8 mouse cellular contexts compared by ENCODE assay signal in genomic region chr7:127470011-127470715, GRCm38 (mm10). TPM values are rescaled to one million over a fixed set of nuclear protein-coding genes. Genes with fewer than 3 reads are reported as not detected.
DNase-seq lines count a peak whose midpoint lies in the region; ATAC-seq and TF ChIP-seq lines count a peak whose summit lies in the region.

No protein-coding gene starts in this region.

- H3K27me3 ChIP-seq in testis, adult 2 months (ENCODE audit: control insufficient read depth, insufficient read depth, low read length), result no peaks in the 10 kb centered on the region
- H3K27me3 ChIP-seq in embryonic facial prominence, embryonic 13.5 days, result no peaks in the 10 kb centered on the region
- no peaks in the 10 kb centered on the region for H3K27me3 ChIP-seq in hindbrain, embryonic 10.5 days (ENCODE audit: insufficient read depth, poor library complexity, severe bottlenecking)
- H3K27me3 ChIP-seq in liver, adult 2 months (ENCODE audit: control insufficient read depth, insufficient read depth, low read length), result no peaks in the 10 kb centered on the region
- H3K27me3 ChIP-seq in midbrain, postnatal 0 days (ENCODE audit: insufficient read depth, low read length), result no peaks in the 10 kb centered on the region

- no peaks in the 10 kb centered on the region; the same call in 1 of the 2 replicates for H3K36me3 ChIP-seq in testis, adult 2 months (ENCODE audit: control insufficient read depth, insufficient read depth, low read length)
- peaks cover 56% of the 10 kb centered on the region for H3K36me3 ChIP-seq in embryonic facial prominence, embryonic 13.5 days
- peaks cover 70% of the 10 kb centered on the region for H3K36me3 ChIP-seq in hindbrain, embryonic 10.5 days
- peaks cover 22% of the 10 kb centered on the region; the same call in 1 of the 2 replicates for H3K36me3 ChIP-seq in liver, adult 2 months (ENCODE audit: control insufficient read depth, insufficient read depth, low read length)
- peaks cover 17% of the 10 kb centered on the region for H3K36me3 ChIP-seq in midbrain, postnatal 0 days (ENCODE audit: insufficient read depth, low read length)

- H3K27ac ChIP-seq in testis, adult 2 months (ENCODE audit: control insufficient read depth, insufficient read depth, low read depth, low read length), result peak overlapping the region; percentile 97
- peak overlapping the region; percentile 99 for H3K27ac ChIP-seq in embryonic facial prominence, embryonic 13.5 days
- peak overlapping the region; percentile 98 for H3K27ac ChIP-seq in hindbrain, embryonic 10.5 days
- peak overlapping the region; percentile 82 for H3K27ac ChIP-seq in liver, adult 2 months (replicated peaks; ENCODE audit: insufficient read depth, low read depth, low read length)
- H3K27ac ChIP-seq in midbrain, postnatal 0 days (ENCODE audit: low read depth, low read length), result peak overlapping the region; percentile 94

- WGBS in embryonic facial prominence, embryonic 13.5 days, result 8% methylated on average over 10 of the region's 10 CpGs
- WGBS in hindbrain, embryonic 10.5 days, result 11% methylated on average over 10 of the region's 10 CpGs
- 10% methylated on average over 10 of the region's 10 CpGs for WGBS in liver, adult 2 months
- 7% methylated on average over 10 of the region's 10 CpGs for WGBS in midbrain, postnatal 0 days

- no peaks in the 10 kb centered on the region for H3K9me3 ChIP-seq in embryonic facial prominence, embryonic 13.5 days
- H3K9me3 ChIP-seq in hindbrain, embryonic 10.5 days, result 0 out of 2 replicates have a peak, but pooled peaks cover 6% of the 10 kb centered on the region
- no peaks in the 10 kb centered on the region for H3K9me3 ChIP-seq in midbrain, postnatal 0 days (ENCODE audit: low read length)

- H3K4me1 ChIP-seq in testis, adult 2 months (ENCODE audit: control insufficient read depth, insufficient read depth, low read length), result peaks cover 4% of the 10 kb centered on the region
- H3K4me1 ChIP-seq in embryonic facial prominence, embryonic 13.5 days, result peaks cover 13% of the 10 kb centered on the region
- peaks cover 30% of the 10 kb centered on the region for H3K4me1 ChIP-seq in hindbrain, embryonic 10.5 days (replicated peaks)
- H3K4me1 ChIP-seq in liver, adult 2 months (ENCODE audit: control insufficient read depth, insufficient read depth, low read length), result peaks cover 8% of the 10 kb centered on the region
- H3K4me1 ChIP-seq in midbrain, postnatal 0 days (ENCODE audit: insufficient read depth, low read length), result no peaks in the 10 kb centered on the region

- no peak for TF ChIP-seq CTCF in testis, adult 2 months (IDR thresholded peaks at IDR 0.05; ENCODE audit: control insufficient read depth, insufficient read depth, insufficient replicate concordance, low read depth, low read length)
- TF ChIP-seq CTCF in liver, adult 2 months (IDR thresholded peaks at IDR 0.05; ENCODE audit: low read depth, low read length), result no peak
- TF ChIP-seq CTCF in midbrain, postnatal 0 days (IDR thresholded peaks at IDR 0.05), result no peak

- peak overlapping the region; percentile 88 for H3K9ac ChIP-seq in embryonic facial prominence, embryonic 13.5 days
- H3K9ac ChIP-seq in liver, adult 2 months (ENCODE audit: low read depth, low read length), result peak overlapping the region; percentile 75
- peak overlapping the region; percentile 62 for H3K9ac ChIP-seq in midbrain, postnatal 0 days (replicated peaks; ENCODE audit: low read length, poor library complexity, severe bottlenecking)

- peak overlapping the region; percentile 84 for H3K4me2 ChIP-seq in embryonic facial prominence, embryonic 13.5 days
- H3K4me2 ChIP-seq in midbrain, postnatal 0 days (ENCODE audit: low read depth, low read length, poor library complexity, severe bottlenecking), result peak overlapping the region; percentile 80

- ATAC-seq in embryonic facial prominence, embryonic 13.5 days (ENCODE audit: insufficient number of reproducible peaks, insufficient read depth, low FRiP score, low TSS enrichment, low read depth), result no peak
- ATAC-seq in midbrain, postnatal 0 days (ENCODE audit: low FRiP score), result no peak

- peak overlapping the region; percentile 97 for H3K4me3 ChIP-seq in testis, adult 2 months (ENCODE audit: control insufficient read depth, low read depth, low read length)
- H3K4me3 ChIP-seq in embryonic facial prominence, embryonic 13.5 days, result peak overlapping the region; percentile 82
- peak overlapping the region; percentile 96 for H3K4me3 ChIP-seq in hindbrain, embryonic 10.5 days
- H3K4me3 ChIP-seq in liver, adult 2 months (ENCODE audit: insufficient read depth, low read depth, low read length), result peak overlapping the region; percentile 73
- H3K4me3 ChIP-seq in midbrain, postnatal 0 days (ENCODE audit: low read depth, low read length), result peak overlapping the region; percentile 81

- H3K79me2 ChIP-seq in liver, adult 2 months (ENCODE audit: control insufficient read depth, insufficient read depth, low read length), result peaks cover 11% of the 10 kb centered on the region; the same call in 1 of the 2 replicates

- DNase-seq in testis, postnatal 14 days (ENCODE audit: low spot score), result no peak
- peak; percentile 50 for DNase-seq in hindbrain, embryonic 10.5 days (ENCODE audit: low spot score)
- DNase-seq in liver, adult 2 months (ENCODE audit: extremely low read depth, low read depth, low spot score), result peak; percentile 50
- peak; percentile 34 for DNase-seq in midbrain, postnatal 0 days (ENCODE audit: low spot score)
- DNase-seq in right cerebral cortex, postnatal 25 days, result no peak
- no peak for DNase-seq in gastrocnemius, adult 18-20 months (ENCODE audit: low spot score)

- TF ChIP-seq POLR2A in testis, adult 2 months (IDR thresholded peaks at IDR 0.05; ENCODE audit: control insufficient read depth, low read depth, low read length), result no peak
- no peak for TF ChIP-seq POLR2A in liver, adult 2 months (IDR thresholded peaks at IDR 0.05; ENCODE audit: extremely low read depth, insufficient read depth, low read length)

RNA-seq across cellular contexts. Expression of gene Fbrs, which starts 8.8 kb away (rescaled TPM):
- 42.8 and 44.8 TPM in 2 replicates for polyA plus RNA-seq in testis, adult 2 months (2012; rRNA removed)
- polyA plus RNA-seq in embryonic facial prominence, embryonic 13.5 days (2015; fragmentation: Nextera tagmentation; extraction: Ambion mirVana), result 12.2 and 15.3 TPM in 2 replicates
- polyA plus RNA-seq in hindbrain, embryonic 10.5 days (2016; fragmentation: Nextera tagmentation; extraction: Ambion mirVana), result 9.0 and 12.0 TPM in 2 replicates
- 3.6 and 6.4 TPM in 2 replicates for total RNA-seq in liver, adult 2 months (2014; rRNA removed)
- polyA plus RNA-seq in liver, adult 2 months (2012; rRNA removed), result 9.5 and 11.8 TPM in 2 replicates
- 41.0 and 44.8 TPM in 2 replicates for total RNA-seq in midbrain, postnatal 0 days (2014; rRNA removed)
- polyA plus RNA-seq in midbrain, postnatal 0 days (2015; fragmentation: Nextera tagmentation; extraction: Ambion mirVana), result 9.6 and 11.8 TPM in 2 replicates
- 10 to 100 TPM; 25.2 to 26.6 TPM for total RNA-seq in gastrocnemius, adult 18-20 months (2021)

RNA-seq across cellular contexts. Expression of gene Prr14, which starts 10.8 kb away (rescaled TPM):
- polyA plus RNA-seq in testis, adult 2 months (2012; rRNA removed), result 55.4 and 58.4 TPM in 2 replicates
- 46.0 and 48.3 TPM in 2 replicates for polyA plus RNA-seq in embryonic facial prominence, embryonic 13.5 days (2015; fragmentation: Nextera tagmentation; extraction: Ambion mirVana)
- polyA plus RNA-seq in hindbrain, embryonic 10.5 days (2016; fragmentation: Nextera tagmentation; extraction: Ambion mirVana), result 53.1 and 65.9 TPM in 2 replicates
- total RNA-seq in liver, adult 2 months (2014; rRNA removed), result 8.3 and 9.5 TPM in 2 replicates
- 41.5 and 44.6 TPM in 2 replicates for polyA plus RNA-seq in liver, adult 2 months (2012; rRNA removed)
- total RNA-seq in midbrain, postnatal 0 days (2014; rRNA removed), result 36.2 and 38.7 TPM in 2 replicates
- polyA plus RNA-seq in midbrain, postnatal 0 days (2015; fragmentation: Nextera tagmentation; extraction: Ambion mirVana), result 28.2 and 28.3 TPM in 2 replicates
- total RNA-seq in gastrocnemius, adult 18-20 months (2021), result 10 to 100 TPM; 16.5 to 19.4 TPM

RNA-seq across cellular contexts. Expression of gene Zfp689, which starts 21.2 kb away (rescaled TPM):
- 11.2 and 12.7 TPM in 2 replicates for polyA plus RNA-seq in testis, adult 2 months (2012; rRNA removed)
- 11.8 and 13.1 TPM in 2 replicates for polyA plus RNA-seq in embryonic facial prominence, embryonic 13.5 days (2015; fragmentation: Nextera tagmentation; extraction: Ambion mirVana)
- 14.8 and 15.7 TPM in 2 replicates for polyA plus RNA-seq in hindbrain, embryonic 10.5 days (2016; fragmentation: Nextera tagmentation; extraction: Ambion mirVana)
- 0.47 and 0.74 TPM in 2 replicates for total RNA-seq in liver, adult 2 months (2014; rRNA removed)
- 0.92 and 1.9 TPM in 2 replicates for polyA plus RNA-seq in liver, adult 2 months (2012; rRNA removed)
- 7.7 and 11.0 TPM in 2 replicates for total RNA-seq in midbrain, postnatal 0 days (2014; rRNA removed)
- polyA plus RNA-seq in midbrain, postnatal 0 days (2015; fragmentation: Nextera tagmentation; extraction: Ambion mirVana), result 7.3 and 8.0 TPM in 2 replicates
- under 1 TPM; 0.76 to 0.82 TPM for total RNA-seq in gastrocnemius, adult 18-20 months (2021)

RNA-seq across cellular contexts. Expression of gene Srcap, which starts 41.6 kb away (rescaled TPM):
- 13.7 and 20.0 TPM in 2 replicates for polyA plus RNA-seq in testis, adult 2 months (2012; rRNA removed)
- 52.1 and 55.6 TPM in 2 replicates for polyA plus RNA-seq in embryonic facial prominence, embryonic 13.5 days (2015; fragmentation: Nextera tagmentation; extraction: Ambion mirVana)
- polyA plus RNA-seq in hindbrain, embryonic 10.5 days (2016; fragmentation: Nextera tagmentation; extraction: Ambion mirVana), result 54.9 and 71.4 TPM in 2 replicates
- total RNA-seq in liver, adult 2 months (2014; rRNA removed), result 10.9 and 13.8 TPM in 2 replicates
- 8.9 and 9.6 TPM in 2 replicates for polyA plus RNA-seq in liver, adult 2 months (2012; rRNA removed)
- 31.7 and 50.8 TPM in 2 replicates for total RNA-seq in midbrain, postnatal 0 days (2014; rRNA removed)
- 25.9 and 30.4 TPM in 2 replicates for polyA plus RNA-seq in midbrain, postnatal 0 days (2015; fragmentation: Nextera tagmentation; extraction: Ambion mirVana)
- total RNA-seq in gastrocnemius, adult 18-20 months (2021), result 10 to 100 TPM; 46.5 to 46.6 TPM

RNA-seq across cellular contexts. Expression of gene Zfp688, which starts 48.3 kb away (rescaled TPM):
- 18.6 and 30.1 TPM in 2 replicates for polyA plus RNA-seq in testis, adult 2 months (2012; rRNA removed)
- polyA plus RNA-seq in embryonic facial prominence, embryonic 13.5 days (2015; fragmentation: Nextera tagmentation; extraction: Ambion mirVana), result 25.6 and 29.3 TPM in 2 replicates
- polyA plus RNA-seq in hindbrain, embryonic 10.5 days (2016; fragmentation: Nextera tagmentation; extraction: Ambion mirVana), result 35.6 and 39.4 TPM in 2 replicates
- 2.9 and 3.0 TPM in 2 replicates for total RNA-seq in liver, adult 2 months (2014; rRNA removed)
- polyA plus RNA-seq in liver, adult 2 months (2012; rRNA removed), result 8.5 and 9.4 TPM in 2 replicates
- total RNA-seq in midbrain, postnatal 0 days (2014; rRNA removed), result 21.1 and 33.1 TPM in 2 replicates
- 34.3 and 36.0 TPM in 2 replicates for polyA plus RNA-seq in midbrain, postnatal 0 days (2015; fragmentation: Nextera tagmentation; extraction: Ambion mirVana)
- 1 to 10 TPM; 1.4 to 2.1 TPM for total RNA-seq in gastrocnemius, adult 18-20 months (2021)

Comparison
In these comparisons a context has a peak if more than half of its experiments do, and no peak if none do; other contexts are left out.
1. DNase-seq: peak in hindbrain, embryonic 10.5 days (single experiment), liver, adult 2 months (single experiment) and midbrain, postnatal 0 days (single experiment); none in testis, postnatal 14 days (single experiment), right cerebral cortex, postnatal 25 days (single experiment) and gastrocnemius, adult 18-20 months (single experiment).
2. Peak in every context shown above with its lines, with median percentiles within 50 percentile points of each other: H3K27ac ChIP-seq, H3K4me3 ChIP-seq and H3K9ac ChIP-seq.